Mouse (Mus musculus) layer of hippocampus, adult 18-20 months (tissue): ENCODE measurements at regions not wholly inside any gene's neighbourhood (a gene's known extent, or its start where the extent isn't known, plus 50 kb on each side); places are given as distances from the start of the nearest gene placed in this dataset.

Experiments used
- microRNA-seq, 2 experiments: library from miRNA; unstranded; fragments of <30 nt; microRNA quantifications; one replicate each; pipeline ENCODE4 v1.2.0; 2021

Small RNAs in the stretch of these regions (microRNA-seq; reads per million reads assigned to microRNA genes)
- gene Gm22802, result 0 reads per million in 2 experiments
